Mouse (Mus musculus): Measurements from ENCODE around the gene Mtm1. TPM values are rescaled to one million over a fixed set of nuclear protein-coding genes. Genes with fewer than 3 reads are reported as not detected.

Mtm1 gene
- polyA plus RNA-seq, 1 experiment, result 1.3 TPM

DNA sequence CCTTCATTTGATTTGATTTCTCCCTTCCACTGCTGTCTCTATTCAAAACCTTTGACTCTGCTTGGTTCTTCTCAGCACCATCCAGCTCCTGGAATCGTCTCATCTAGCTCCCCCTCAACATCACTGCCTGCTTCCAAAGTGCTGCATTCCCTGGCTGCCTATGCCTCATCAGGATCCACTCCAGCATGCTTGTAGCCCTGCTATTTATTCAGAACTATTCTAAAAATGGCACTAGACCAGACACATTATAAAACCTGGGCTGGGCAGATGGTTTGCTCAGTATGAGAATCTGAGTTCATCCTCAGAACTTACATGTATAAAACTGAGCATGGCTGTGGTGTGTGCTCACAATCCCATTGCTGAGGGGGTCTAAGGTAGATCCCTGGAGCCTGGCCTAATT is 58.4 kb downstream of the Mtm1 start:
- TF ChIP-seq CTCF (IDR thresholded peaks at IDR 0.05; ENCODE audit: extremely low read depth, insufficient read depth, insufficient read length, insufficient replicate concordance) (no peak), POLR2A (IDR thresholded peaks at IDR 0.05; ENCODE audit: low read depth, low read length) (no peak)
- DNase-seq (ENCODE audit: low read depth in 1 of 2, low spot score in 2 of 2), result no peak
- H3K4me1 ChIP-seq (ENCODE audit: control insufficient read depth, insufficient read depth, insufficient read length), result no peaks in the 10 kb centered on the region
- no peak overlapping the region for H3K4me3 ChIP-seq (ENCODE audit: extremely low read depth, insufficient read depth, insufficient read length)
- 78% methylated on average over 1 of the region's 1 CpGs for WGBS
- no peaks in the 10 kb centered on the region for H3K36me3 ChIP-seq (ENCODE audit: control insufficient read depth, insufficient read depth, low read length)
- no peak overlapping the region for H3K27ac ChIP-seq (ENCODE audit: insufficient read depth, low read length)
- no peaks in the 10 kb centered on the region for H3K27me3 ChIP-seq (ENCODE audit: control insufficient read depth, insufficient read depth, low read length)

DNA sequence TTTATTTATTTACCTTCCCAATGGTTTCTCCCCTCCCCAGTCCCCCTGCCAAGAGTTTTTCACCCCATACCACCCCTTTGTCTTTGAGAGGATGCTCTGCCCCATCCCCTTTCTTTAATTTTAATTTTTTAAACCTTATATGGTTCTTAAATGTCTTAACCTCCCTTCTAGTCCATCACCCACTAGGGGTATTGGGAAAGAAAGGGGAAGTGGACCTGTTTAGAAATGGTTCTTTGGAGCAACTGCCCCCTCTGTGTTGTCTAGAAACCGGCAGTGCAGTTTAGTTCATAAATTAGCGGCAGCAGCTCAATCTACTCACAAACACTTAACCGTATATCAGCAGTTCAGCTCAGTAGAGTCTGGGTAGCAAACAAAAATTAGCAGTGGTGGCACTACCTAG is 63.6 kb downstream of the Mtm1 start:
- Histone ChIP-seq H3K4me3 (ENCODE audit: extremely low read depth, insufficient read depth, insufficient read length) (no peak overlapping the region), H3K27ac (ENCODE audit: insufficient read depth, low read length) (no peak overlapping the region), H3K27me3 (ENCODE audit: control insufficient read depth, insufficient read depth, low read length) (no peaks in the 10 kb centered on the region), H3K36me3 (ENCODE audit: control insufficient read depth, insufficient read depth, low read length) (no peaks in the 10 kb centered on the region), H3K4me1 (ENCODE audit: control insufficient read depth, insufficient read depth, insufficient read length) (no peaks in the 10 kb centered on the region)
- DNase-seq (ENCODE audit: low read depth in 1 of 2, low spot score in 2 of 2), result no peak
- TF ChIP-seq CTCF (IDR thresholded peaks at IDR 0.05; ENCODE audit: extremely low read depth, insufficient read depth, insufficient read length, insufficient replicate concordance) (no peak), POLR2A (IDR thresholded peaks at IDR 0.05; ENCODE audit: low read depth, low read length) (no peak)
- 81% methylated on average over 3 of the region's 3 CpGs for WGBS

DNA sequence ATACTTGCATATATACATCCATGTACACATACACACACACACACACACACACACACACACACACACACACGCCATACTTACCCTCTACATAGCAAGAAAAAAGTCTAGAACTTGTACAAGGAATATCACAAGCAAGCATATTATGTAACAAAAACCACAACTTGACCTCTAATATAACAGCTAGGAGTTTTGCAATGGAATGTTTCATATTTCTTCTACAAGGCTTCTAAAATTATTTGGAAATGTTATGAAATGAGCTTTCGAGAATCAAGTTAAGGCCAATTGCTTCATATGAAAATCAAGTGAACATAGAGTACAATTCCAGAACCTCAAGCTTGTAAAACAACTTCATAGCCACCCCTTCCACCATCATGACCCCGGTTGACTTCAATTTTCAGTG is 74.9 kb downstream of the Mtm1 start:
- H3K36me3 ChIP-seq (ENCODE audit: control insufficient read depth, insufficient read depth, low read length), result no peaks in the 10 kb centered on the region; the same call in 1 of the 2 replicates
- no peaks in the 10 kb centered on the region for H3K27me3 ChIP-seq (ENCODE audit: control insufficient read depth, insufficient read depth, low read length)
- H3K4me1 ChIP-seq (ENCODE audit: control insufficient read depth, insufficient read depth, insufficient read length), result no peaks in the 10 kb centered on the region
- WGBS, result 87% methylated on average over 3 of the region's 3 CpGs
- TF ChIP-seq POLR2A (IDR thresholded peaks at IDR 0.05; ENCODE audit: low read depth, low read length) (no peak), CTCF (IDR thresholded peaks at IDR 0.05; ENCODE audit: extremely low read depth, insufficient read depth, insufficient read length, insufficient replicate concordance) (no peak)
- no peak for DNase-seq (ENCODE audit: low read depth in 1 of 2, low spot score in 2 of 2)
- H3K27ac ChIP-seq (ENCODE audit: insufficient read depth, low read length), result no peak overlapping the region
- H3K4me3 ChIP-seq (ENCODE audit: extremely low read depth, insufficient read depth, insufficient read length), result no peak overlapping the region

DNA sequence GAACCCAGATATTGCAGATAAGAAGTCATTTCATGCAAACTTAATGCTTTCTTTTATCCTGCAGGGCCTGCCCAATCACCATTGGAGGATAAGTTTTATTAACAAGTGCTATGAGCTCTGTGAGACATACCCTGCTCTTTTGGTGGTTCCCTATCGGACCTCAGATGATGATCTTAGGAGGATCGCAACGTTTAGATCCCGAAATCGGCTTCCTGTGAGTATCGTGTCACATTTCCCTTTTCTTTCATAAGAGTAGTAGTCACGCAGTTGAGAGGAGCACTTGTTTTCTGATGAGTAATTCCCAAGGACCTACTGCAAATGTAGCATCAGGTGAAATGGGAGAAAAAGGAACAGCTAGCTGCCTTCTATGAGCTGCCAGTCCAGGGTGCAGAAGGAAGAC is 76.5 kb downstream of the Mtm1 start:
- no peak overlapping the region for H3K4me3 ChIP-seq (ENCODE audit: extremely low read depth, insufficient read depth, insufficient read length)
- TF ChIP-seq POLR2A (IDR thresholded peaks at IDR 0.05; ENCODE audit: low read depth, low read length), result no peak
- DNase-seq (ENCODE audit: low read depth in 1 of 2, low spot score in 2 of 2), result no peak
- 80% methylated on average over 7 of the region's 7 CpGs for WGBS
- no peaks in the 10 kb centered on the region for H3K4me1 ChIP-seq (ENCODE audit: control insufficient read depth, insufficient read depth, insufficient read length)
- no peak overlapping the region for H3K27ac ChIP-seq (ENCODE audit: insufficient read depth, low read length)
- no peaks in the 10 kb centered on the region for H3K27me3 ChIP-seq (ENCODE audit: control insufficient read depth, insufficient read depth, low read length)
- H3K36me3 ChIP-seq (ENCODE audit: control insufficient read depth, insufficient read depth, low read length), result no peaks in the 10 kb centered on the region; the same call in 1 of the 2 replicates

DNA sequence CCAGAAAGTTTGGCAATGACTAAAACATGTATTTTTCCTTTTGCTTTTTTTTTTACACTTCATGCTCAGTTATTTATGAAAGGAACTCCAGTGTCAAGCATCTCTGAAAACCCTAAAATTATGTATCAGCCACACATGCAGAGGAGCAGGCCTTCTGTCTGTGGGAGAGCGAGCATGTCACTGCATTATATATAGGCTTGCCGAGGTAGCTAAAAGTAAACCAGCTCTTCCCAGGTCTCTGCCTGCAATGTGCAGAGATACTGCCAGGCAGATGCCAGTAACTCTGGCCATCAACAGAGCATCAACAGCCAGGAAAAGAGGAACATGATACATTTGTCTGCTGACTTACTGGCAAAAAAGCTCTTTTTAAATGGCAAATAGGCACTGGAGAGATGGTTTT is 83.6 kb downstream of the Mtm1 start:
- DNase-seq (ENCODE audit: low read depth in 1 of 2, low spot score in 2 of 2), result no peak
- Histone ChIP-seq H3K27me3 (ENCODE audit: control insufficient read depth, insufficient read depth, low read length) (no peaks in the 10 kb centered on the region), H3K4me1 (ENCODE audit: control insufficient read depth, insufficient read depth, insufficient read length) (no peaks in the 10 kb centered on the region), H3K36me3 (ENCODE audit: control insufficient read depth, insufficient read depth, low read length) (no peaks in the 10 kb centered on the region), H3K27ac (ENCODE audit: insufficient read depth, low read length) (no peak overlapping the region), H3K4me3 (ENCODE audit: extremely low read depth, insufficient read depth, insufficient read length) (no peak overlapping the region)
- TF ChIP-seq POLR2A (IDR thresholded peaks at IDR 0.05; ENCODE audit: low read depth, low read length) (no peak), CTCF (IDR thresholded peaks at IDR 0.05; ENCODE audit: extremely low read depth, insufficient read depth, insufficient read length, insufficient replicate concordance) (no peak)
- WGBS, result 89% methylated on average over 2 of the region's 2 CpGs

DNA sequence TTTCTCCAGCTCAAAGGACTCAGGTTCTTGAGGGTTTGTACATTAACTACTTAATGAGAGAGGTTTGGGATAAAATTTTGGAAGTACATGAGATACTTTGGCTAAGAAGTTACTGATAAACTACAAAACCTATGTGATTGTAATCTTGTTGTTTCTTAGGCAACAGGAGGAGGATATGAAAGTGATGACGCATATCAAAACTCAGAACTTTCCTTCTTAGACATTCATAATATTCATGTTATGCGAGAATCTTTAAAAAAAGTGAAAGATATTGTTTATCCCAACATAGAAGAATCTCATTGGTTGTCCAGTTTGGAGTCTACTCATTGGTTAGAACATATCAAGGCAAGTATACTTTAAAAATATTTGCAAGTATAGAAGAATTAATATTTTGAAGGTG is 85.4 kb downstream of the Mtm1 start:
- 75% methylated on average over 2 of the region's 2 CpGs for WGBS
- no peak for DNase-seq (ENCODE audit: low read depth in 1 of 2, low spot score in 2 of 2)
- Histone ChIP-seq H3K27ac (ENCODE audit: insufficient read depth, low read length) (no peak overlapping the region), H3K27me3 (ENCODE audit: control insufficient read depth, insufficient read depth, low read length) (no peaks in the 10 kb centered on the region), H3K36me3 (ENCODE audit: control insufficient read depth, insufficient read depth, low read length) (peaks cover 2% of the 10 kb centered on the region; the same call in 1 of the 2 replicates), H3K4me1 (ENCODE audit: control insufficient read depth, insufficient read depth, insufficient read length) (no peaks in the 10 kb centered on the region), H3K4me3 (ENCODE audit: extremely low read depth, insufficient read depth, insufficient read length) (no peak overlapping the region)
- no peak for TF ChIP-seq CTCF (IDR thresholded peaks at IDR 0.05; ENCODE audit: extremely low read depth, insufficient read depth, insufficient read length, insufficient replicate concordance)
- no peak for TF ChIP-seq POLR2A (IDR thresholded peaks at IDR 0.05; ENCODE audit: low read depth, low read length)

DNA sequence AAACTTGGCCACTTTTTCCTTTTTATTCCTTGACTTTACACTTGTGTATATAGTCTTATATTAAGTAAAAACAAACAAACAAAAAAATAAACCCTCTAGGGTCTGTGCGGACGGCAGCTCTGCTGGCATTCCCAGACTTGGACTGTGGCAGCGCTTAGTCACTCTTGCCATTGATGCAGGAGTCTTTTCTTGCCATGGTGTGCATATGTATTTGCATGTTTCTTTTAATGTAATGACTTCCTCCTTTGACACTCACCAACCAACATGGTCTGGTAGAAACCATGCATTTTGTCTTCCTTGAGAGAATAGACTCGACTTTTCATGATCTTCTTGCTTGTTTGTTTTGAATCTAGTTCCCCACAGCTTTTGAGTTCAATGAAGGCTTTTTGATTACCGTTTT is 91.6 kb downstream of the Mtm1 start:
- WGBS, result 89% methylated on average over 5 of the region's 5 CpGs
- H3K4me3 ChIP-seq (ENCODE audit: extremely low read depth, insufficient read depth, insufficient read length), result no peak overlapping the region
- no peak overlapping the region for H3K27ac ChIP-seq (ENCODE audit: insufficient read depth, low read length)
- DNase-seq (ENCODE audit: low read depth in 1 of 2, low spot score in 2 of 2), result no peak
- no peak for TF ChIP-seq POLR2A (IDR thresholded peaks at IDR 0.05; ENCODE audit: low read depth, low read length)
- TF ChIP-seq CTCF (IDR thresholded peaks at IDR 0.05; ENCODE audit: extremely low read depth, insufficient read depth, insufficient read length, insufficient replicate concordance), result no peak
- peaks cover 2% of the 10 kb centered on the region; the same call in 1 of the 2 replicates for H3K36me3 ChIP-seq (ENCODE audit: control insufficient read depth, insufficient read depth, low read length)
- H3K27me3 ChIP-seq (ENCODE audit: control insufficient read depth, insufficient read depth, low read length), result no peaks in the 10 kb centered on the region
- H3K4me1 ChIP-seq (ENCODE audit: control insufficient read depth, insufficient read depth, insufficient read length), result no peaks in the 10 kb centered on the region

Measured in spleen, adult 2 months (tissue).